Mouse (Mus musculus): ENCODE results near the gene Tha1.

DNA sequence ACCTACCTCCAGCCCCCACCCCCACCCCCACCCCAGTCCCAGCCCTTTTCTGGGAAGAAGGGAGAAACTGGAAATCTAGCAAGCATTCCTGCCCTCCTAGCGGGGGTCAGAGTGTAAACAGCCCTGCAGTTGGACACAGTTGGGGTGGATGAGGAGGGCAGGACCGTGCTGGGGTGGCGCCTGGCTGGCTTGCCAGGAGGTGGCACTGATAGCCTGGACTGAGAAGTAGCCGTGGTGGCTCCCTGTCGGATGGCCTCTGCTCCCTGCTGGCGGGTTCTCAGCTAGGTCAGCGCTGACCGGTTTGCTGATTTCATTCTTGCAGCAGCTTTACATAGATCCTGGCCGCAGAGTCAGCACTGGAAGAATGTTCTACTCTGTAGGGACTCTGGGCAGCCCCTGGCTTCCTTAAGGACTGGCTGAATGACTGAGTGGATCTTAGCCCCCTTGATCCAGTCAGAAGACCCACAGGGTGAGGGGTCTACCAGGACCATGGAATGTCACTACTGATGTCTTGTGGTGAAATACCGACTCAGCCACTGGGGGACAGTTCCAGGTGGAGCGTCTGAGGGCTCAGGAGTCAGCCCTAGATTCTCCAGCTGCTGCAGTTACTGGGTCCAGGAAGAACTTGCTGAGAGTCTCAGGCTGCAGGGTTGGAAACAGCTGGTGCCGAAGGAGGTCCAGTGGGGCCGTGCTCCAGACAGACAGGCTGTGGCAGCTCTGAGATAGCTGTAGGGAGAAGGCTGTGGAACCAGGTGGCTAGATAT, 17.4 kb upstream of the Tha1 start:
- no peak for TF ChIP-seq TAL1 (IDR thresholded peaks at IDR 0.05; ENCODE audit: low read length)
- TF ChIP-seq GATA1 (IDR thresholded peaks at IDR 0.05; ENCODE audit: low read length): no peak

All from erythroblast, embryonic 14.5 days (primary cell).